Mouse (Mus musculus) lung, adult 2 months (tissue): ENCODE data around the gene Npnt. TPM values are rescaled to one million over a fixed set of nuclear protein-coding genes. Genes with fewer than 3 reads are reported as not detected.

Experiments used
- DNase-seq: peaks from one replicate; pipeline ENCODE4 v3.0.0; 2022
- H3K4me1 ChIP-seq: fragments of 200-500 bp; 2 replicates; pipeline ENCODE4 v1.6.1; 2011; ENCODE audit warnings: low read length; ENCODE audit not compliant: control insufficient read depth, insufficient read depth
- H3K4me3 ChIP-seq: fragments of 200-500 bp; replicated peaks from 2 replicates; pipeline ENCODE3; 2011; ENCODE audit warnings: low read depth, mild to moderate bottlenecking, control low read depth, low read length; ENCODE audit errors: extremely low read depth
- CTCF ChIP-seq: fragments of 200-500 bp; IDR thresholded peaks from 2 replicates; pipeline ENCODE4 v1.5.1; 2011; ENCODE audit warnings: mild to moderate bottlenecking, low read length, control low read depth; ENCODE audit not compliant: insufficient read depth
- POLR2A ChIP-seq: fragments of 200-500 bp; IDR thresholded peaks from 2 replicates; pipeline ENCODE4 v1.6.1; 2011; ENCODE audit warnings: low read depth, mild to moderate bottlenecking, control low read depth, low read length, borderline replicate concordance; ENCODE audit errors: extremely low read depth
- WGBS: fragments of 180-500 bp; shearing (Covaris S2); methylation state at CpG from one replicate; pipeline ENCODE4 v1.1.7; 2018; 5-methylcytosine and 5-hydroxymethylcytosine counted together
- polyA plus RNA-seq: library from polyadenylated mRNA; depleted of rRNA; stranded (reverse); fragments of >200 nt; gene quantifications from 2 replicates; pipeline ENCODE4 v1.2.3, GENCODE M21; 2012

Gene Npnt
- polyA plus RNA-seq, 1 experiment, result 498 TPM

- Histone ChIP-seq H3K4me1 (peaks cover 8% of the 10 kb centered on the region), H3K4me3 (no peak overlapping the region)
- 53% methylated on average over 10 of the region's 10 CpGs for WGBS
- TF ChIP-seq CTCF (no peak), POLR2A (no peak)
- DNase-seq, result no peak
Measured at GRCm38 (mm10) chr3:132940181-132940990, 9.7 kb downstream of the Npnt start.

- Histone ChIP-seq H3K4me3 (no peak overlapping the region), H3K4me1 (peaks cover 5% of the 10 kb centered on the region)
- no peak for DNase-seq
- TF ChIP-seq POLR2A, result no peak
- TF ChIP-seq CTCF, result no peak
- WGBS, result 68% methylated on average over 8 of the region's 8 CpGs
Measured at GRCm38 (mm10) chr3:132939006-132939405, 11.1 kb downstream of the Npnt start.

DNA sequence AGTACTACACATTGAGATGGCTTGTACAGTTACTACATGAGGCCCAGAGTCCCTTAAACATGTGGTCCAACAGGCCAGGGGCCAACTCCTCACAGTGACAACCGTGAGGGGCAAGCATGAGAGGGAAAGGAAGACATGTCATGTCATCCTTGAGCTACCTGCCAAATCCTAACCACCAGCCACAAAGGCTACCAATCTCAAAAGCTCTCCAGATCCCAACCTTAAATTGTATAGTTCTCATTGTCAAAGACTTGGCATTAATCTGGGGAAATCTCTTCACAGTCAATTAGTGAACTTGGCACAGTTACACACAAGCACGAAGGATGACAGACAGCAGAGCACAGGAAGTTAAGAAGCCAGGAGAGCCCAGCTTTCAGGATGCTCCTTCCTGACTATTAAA is 15.4 kb downstream of the Npnt start:
- Histone ChIP-seq H3K4me3 (no peak overlapping the region), H3K4me1 (peaks cover 2% of the 10 kb centered on the region)
- no peak for DNase-seq
- 27% methylated on average over 2 of the region's 2 CpGs for WGBS
- TF ChIP-seq POLR2A, result no peak
- no peak for TF ChIP-seq CTCF

DNA sequence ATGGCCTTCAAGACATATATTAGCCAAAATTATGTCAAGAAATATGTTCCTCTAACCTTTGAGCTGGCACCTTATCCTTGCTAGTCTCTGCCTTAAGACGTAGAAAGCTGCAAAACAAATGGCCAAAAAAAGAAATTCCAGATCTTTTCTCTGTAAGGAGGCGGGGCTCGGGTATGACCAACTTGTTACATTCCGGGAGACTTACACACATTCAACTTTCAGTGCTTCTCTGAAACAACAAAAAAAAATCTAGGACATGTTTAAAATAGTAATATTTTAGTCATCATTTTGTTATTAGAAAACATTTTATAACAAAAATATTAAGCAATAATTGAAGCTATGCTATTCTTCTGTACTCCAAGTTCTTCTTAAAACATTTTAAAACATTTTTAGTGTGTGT is 18.6 kb downstream of the Npnt start:
- 68% methylated on average over 4 of the region's 4 CpGs for WGBS
- no peak for DNase-seq
- Histone ChIP-seq H3K4me3 (no peak overlapping the region), H3K4me1 (peaks cover 13% of the 10 kb centered on the region)
- TF ChIP-seq POLR2A (no peak), CTCF (no peak)

GRCm38 (mm10) chr3:132929866-132930265 is 20.2 kb downstream of the Npnt start:
- Histone ChIP-seq H3K4me1 (peaks cover 13% of the 10 kb centered on the region), H3K4me3 (no peak overlapping the region)
- WGBS, result 34% methylated on average over 6 of the region's 6 CpGs
- TF ChIP-seq POLR2A, result no peak
- no peak for TF ChIP-seq CTCF
- DNase-seq, result no peak

GRCm38 (mm10) chr3:132928186-132928585 is 21.9 kb downstream of the Npnt start:
- TF ChIP-seq POLR2A (no peak), CTCF (no peak)
- H3K4me1 ChIP-seq, result peaks cover 13% of the 10 kb centered on the region
- no peak for DNase-seq
- 45% methylated on average over 9 of the region's 9 CpGs for WGBS
- H3K4me3 ChIP-seq, result no peak overlapping the region

DNA sequence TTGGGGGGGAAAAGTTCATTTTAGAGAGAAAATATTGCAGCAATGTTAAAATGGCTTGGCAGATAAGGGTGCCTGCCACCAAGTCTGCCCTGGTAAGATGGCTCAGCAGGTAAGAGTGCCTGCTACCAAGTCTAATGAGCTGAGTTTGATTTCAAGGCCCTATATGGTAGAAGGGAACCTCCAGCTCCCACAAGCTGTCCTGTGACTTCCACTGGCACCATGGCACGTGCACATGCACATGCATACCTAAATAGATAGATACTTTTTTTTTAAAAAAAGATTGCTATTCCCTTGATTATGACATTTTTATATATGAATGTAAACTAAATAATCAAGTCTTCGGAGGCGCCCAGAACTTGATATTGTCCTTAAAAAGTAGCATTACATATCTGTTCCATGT is 30.3 kb downstream of the Npnt start:
- Histone ChIP-seq H3K4me1 (no peaks in the 10 kb centered on the region), H3K4me3 (no peak overlapping the region)
- WGBS, result 93% methylated on average over 3 of the region's 3 CpGs
- no peak for DNase-seq
- TF ChIP-seq CTCF (no peak), POLR2A (no peak)

DNA sequence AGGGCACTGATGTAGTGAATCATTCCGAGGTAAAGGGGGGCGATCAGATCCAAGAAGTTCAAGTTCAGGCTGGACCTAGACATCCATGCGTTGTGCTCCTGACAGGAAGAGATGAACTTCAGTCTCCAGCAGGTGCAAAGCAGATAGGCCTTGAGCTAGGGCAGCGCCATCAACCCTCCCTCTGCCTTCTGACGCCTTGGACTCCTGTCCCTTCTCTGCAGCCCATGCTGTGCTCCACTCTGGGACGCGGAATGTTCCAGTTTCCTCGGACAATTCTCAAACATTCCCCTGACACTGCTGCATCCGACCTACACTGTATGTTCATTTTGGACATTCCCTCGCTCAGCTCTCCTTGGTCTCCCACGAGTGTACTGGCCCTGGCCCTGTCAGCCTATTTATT is 30.9 kb downstream of the Npnt start:
- no peaks in the 10 kb centered on the region for H3K4me1 ChIP-seq
- WGBS, result 85% methylated on average over 11 of the region's 11 CpGs
- H3K4me3 ChIP-seq, result no peak overlapping the region
- no peak for DNase-seq
- TF ChIP-seq POLR2A (no peak), CTCF (no peak)

DNA sequence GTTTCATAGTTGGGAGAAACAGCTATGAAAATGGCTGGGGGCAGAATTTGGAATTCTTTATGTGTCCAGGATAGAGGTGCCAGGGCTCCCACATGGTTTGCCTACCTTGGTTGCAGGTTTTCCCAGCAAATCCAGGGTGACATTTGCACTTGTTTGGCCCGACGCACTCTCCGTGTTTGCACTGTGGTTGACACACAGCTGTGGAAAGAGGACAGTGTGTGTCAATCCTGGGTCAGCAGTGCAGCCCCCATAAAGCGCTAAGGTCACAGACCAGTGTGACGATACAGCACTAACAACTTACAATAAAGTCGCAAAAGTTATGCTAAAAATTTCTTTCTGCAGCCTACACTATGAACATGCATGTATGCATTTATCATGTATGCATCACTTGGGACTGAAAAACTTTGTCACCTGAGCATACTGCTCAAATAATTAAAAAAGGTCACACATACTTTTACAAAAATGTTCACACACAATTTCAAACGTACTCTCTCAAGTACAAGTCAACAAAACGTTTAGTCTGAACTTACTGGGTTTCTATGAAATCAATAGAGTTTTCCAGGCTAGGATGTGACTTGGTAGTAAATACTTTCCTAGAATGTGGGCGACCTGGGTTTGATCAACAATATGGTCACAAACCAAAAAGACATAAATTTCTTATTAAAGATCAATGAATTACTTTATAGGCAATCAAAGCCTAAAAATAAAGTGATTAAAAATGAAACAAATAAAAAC is 32.6 kb downstream of the Npnt start:
- no peak for TF ChIP-seq POLR2A
- TF ChIP-seq CTCF, result no peak
- no peak overlapping the region for H3K4me3 ChIP-seq
- H3K4me1 ChIP-seq, result no peaks in the 10 kb centered on the region
- no peak for DNase-seq
- WGBS, result 73% methylated on average over 9 of the region's 9 CpGs

- DNase-seq, result no peak
- TF ChIP-seq CTCF (no peak), POLR2A (no peak)
- Histone ChIP-seq H3K4me1 (no peaks in the 10 kb centered on the region), H3K4me3 (no peak overlapping the region)
- WGBS, result 74% methylated on average over 9 of the region's 9 CpGs
Measured at GRCm38 (mm10) chr3:132915661-132916060, 34.4 kb downstream of the Npnt start.
